15 mouse cellular contexts compared by ENCODE assay signal in genomic region chr13:15762291-15762690, GRCm38 (mm10).
DNase-seq lines count a peak whose midpoint lies in the region; ATAC-seq and TF ChIP-seq lines count a peak whose summit lies in the region.
"Had no signal": no experiment of that assay in that cellular context is flagged by ENCODE, and none has a peak within 500 bp of the region (broad histone marks: within the 10 kb centered on the region; RNA-seq: fewer than 3 reads in every experiment).

No protein-coding gene starts in this region.

- H3K27ac ChIP-seq in hindbrain, embryonic 11.5 days (ENCODE audit: low read depth, low read length): no peak overlapping the region
- H3K27ac ChIP-seq in hindbrain, embryonic 16.5 days (ENCODE audit: low read depth, low read length): no peak overlapping the region
- H3K27ac ChIP-seq in embryonic fibroblast, embryonic 13.5 days (ENCODE audit: insufficient read depth, low read length): peak overlapping the region; percentile 62
- H3K27ac ChIP-seq: embryonic facial prominence, embryonic 15.5 days; forebrain, embryonic 12.5 days; heart, embryonic 13.5 days; hindbrain, embryonic 14.5 days had no signal

- H3K4me3 ChIP-seq in hindbrain, embryonic 11.5 days (ENCODE audit: low read depth, low read length): no peak overlapping the region
- H3K4me3 ChIP-seq in hindbrain, embryonic 16.5 days (ENCODE audit: low read length): no peak overlapping the region
- H3K4me3 ChIP-seq in embryonic fibroblast, embryonic 13.5 days (ENCODE audit: insufficient read depth, low read length): no peak overlapping the region
- H3K4me3 ChIP-seq: embryonic facial prominence, embryonic 15.5 days; forebrain, embryonic 12.5 days; heart, embryonic 13.5 days had no signal

- no peaks in the 10 kb centered on the region for H3K36me3 ChIP-seq in hindbrain, embryonic 11.5 days (ENCODE audit: control insufficient read depth, insufficient read depth, low read length)
- H3K36me3 ChIP-seq in hindbrain, embryonic 16.5 days (ENCODE audit: control insufficient read depth, insufficient read depth, low read length): no peaks in the 10 kb centered on the region
- H3K36me3 ChIP-seq: embryonic facial prominence, embryonic 15.5 days; forebrain, embryonic 12.5 days; heart, embryonic 13.5 days had no signal

- H3K9ac ChIP-seq in hindbrain, embryonic 11.5 days (ENCODE audit: low read depth, low read length): no peak overlapping the region
- H3K9ac ChIP-seq in hindbrain, embryonic 16.5 days (ENCODE audit: low read depth, low read length): no peak overlapping the region
- H3K9ac ChIP-seq: embryonic facial prominence, embryonic 15.5 days; forebrain, embryonic 12.5 days; forebrain, postnatal 0 days; heart, embryonic 13.5 days; hindbrain, embryonic 14.5 days had no signal

- WGBS in hindbrain, embryonic 11.5 days: 78% methylated on average over 4 of the region's 4 CpGs
- WGBS in hindbrain, embryonic 16.5 days: 86% methylated on average over 4 of the region's 4 CpGs

- no peak for TF ChIP-seq POLR2A in embryonic fibroblast, embryonic 13.5 days (IDR thresholded peaks at IDR 0.05; ENCODE audit: low read depth, low read length)

- no peaks in the 10 kb centered on the region for H3K27me3 ChIP-seq in hindbrain, embryonic 11.5 days (ENCODE audit: control insufficient read depth, insufficient read depth, low read length)
- no peaks in the 10 kb centered on the region for H3K27me3 ChIP-seq in hindbrain, embryonic 16.5 days (replicated peaks; ENCODE audit: control insufficient read depth, insufficient read depth, low read length)
- H3K27me3 ChIP-seq: embryonic facial prominence, embryonic 15.5 days had no signal

- no peaks in the 10 kb centered on the region for H3K9me3 ChIP-seq in hindbrain, embryonic 11.5 days (ENCODE audit: control insufficient read depth, low read length)
- no peaks in the 10 kb centered on the region for H3K9me3 ChIP-seq in hindbrain, embryonic 16.5 days (ENCODE audit: control insufficient read depth, low read length)
- H3K9me3 ChIP-seq: embryonic facial prominence, embryonic 15.5 days; forebrain, embryonic 12.5 days; heart, embryonic 13.5 days had no signal

- H3K4me2 ChIP-seq in hindbrain, embryonic 11.5 days (replicated peaks; ENCODE audit: low read depth, low read length): no peak overlapping the region
- H3K4me2 ChIP-seq in hindbrain, embryonic 16.5 days (ENCODE audit: low read length): no peak overlapping the region
- H3K4me2 ChIP-seq: embryonic facial prominence, embryonic 15.5 days; forebrain, embryonic 12.5 days; heart, embryonic 13.5 days; hindbrain, embryonic 14.5 days had no signal

- no peak for TF ChIP-seq CTCF in embryonic fibroblast, embryonic 13.5 days (IDR thresholded peaks at IDR 0.05; ENCODE audit: borderline replicate concordance, insufficient read depth, low read length)

- no peak for ATAC-seq in hindbrain, embryonic 11.5 days (ENCODE audit: low FRiP score)
- no peak for ATAC-seq in hindbrain, embryonic 16.5 days
- ATAC-seq: intestine, embryonic 16.5 days had no signal

- intact Hi-C loops in left cerebral cortex, postnatal 4 days (cut with DNase I): loop anchor here (5.0 kb wide), 1 partner anchor 1110 kb away; no protein-coding TSS in a partner anchor

- DNase-seq in gastrocnemius, postnatal 25 days: peak; percentile 22
- DNase-seq in gastrocnemius, postnatal 10 days: no peak
- peak; percentile 1 for DNase-seq in hindbrain, embryonic 11.5 days (ENCODE audit: low spot score)
- peak; percentile 15 for DNase-seq in Muller cell, postnatal 12 days (ENCODE audit: inconsistent ontology term)
- no peak for DNase-seq in layer of hippocampus, adult 11-12 months (ENCODE audit: low spot score)
- DNase-seq in left cerebral cortex, postnatal 4 days: no peak
- DNase-seq: adrenal gland, adult 8-10 months had no signal

- no peaks in the 10 kb centered on the region; the same call in 1 of the 2 replicates for H3K4me1 ChIP-seq in hindbrain, embryonic 11.5 days (replicated peaks; ENCODE audit: control insufficient read depth, insufficient read depth, low read length)
- H3K4me1 ChIP-seq in hindbrain, embryonic 16.5 days (ENCODE audit: control insufficient read depth, insufficient read depth, low read depth, low read length): peaks cover 5% of the 10 kb centered on the region
- peaks cover 5% of the 10 kb centered on the region; the same call in 1 of the 2 replicates for H3K4me1 ChIP-seq in embryonic fibroblast, embryonic 13.5 days (ENCODE audit: control insufficient read depth, insufficient read depth, low read length)

Comparison
In these comparisons a context has a peak if more than half of its experiments do, and no peak if none do; other contexts are left out.
1. DNase-seq: peak in gastrocnemius, postnatal 25 days (single experiment), hindbrain, embryonic 11.5 days (single experiment) and Muller cell, postnatal 12 days (single experiment); none in gastrocnemius, postnatal 10 days (single experiment), layer of hippocampus, adult 11-12 months (single experiment) and left cerebral cortex, postnatal 4 days (single experiment).